Mouse (Mus musculus): ENCODE results near the gene Isoc2b. TPM values are rescaled to one million over a fixed set of nuclear protein-coding genes. Genes with fewer than 3 reads are reported as not detected.
A peak's percentile ranks its signal among the peaks of the same experiment; 100 is the strongest.
"Not testable (repeated sequence)": the region's sequence is repeated elsewhere in the genome, so short reads cannot be mapped to it uniquely, and the experiment has no call there.

Gene Isoc2b
- polyA plus RNA-seq, 1 experiment from 2014 or later, result 5.1 TPM

- no peaks in the 10 kb centered on the region for H3K36me3 ChIP-seq
- no peaks in the 10 kb centered on the region for H3K27me3 ChIP-seq
- H3K4me2 ChIP-seq (replicated peaks), result no peak overlapping the region
- no peak overlapping the region for H3K9ac ChIP-seq
- H3K4me1 ChIP-seq, result peaks cover 12% of the 10 kb centered on the region
- no peak overlapping the region for H3K27ac ChIP-seq
- H3K9me3 ChIP-seq (replicated peaks), result no peaks in the 10 kb centered on the region
- 87% methylated on average over 5 of the region's 5 CpGs for WGBS
- H3K4me3 ChIP-seq, result no peak overlapping the region
- no peak for ATAC-seq (ENCODE audit: low FRiP score)
These were observed 5.8 kb downstream of the Isoc2b start for GRCm38 (mm10) chr7:4864130-4864845.

GRCm38 (mm10) chr7:4863541-4864080 is 6.4 kb downstream of the Isoc2b start:
- Histone ChIP-seq H3K4me2 (replicated peaks) (no peak overlapping the region), H3K27me3 (no peaks in the 10 kb centered on the region), H3K27ac (no peak overlapping the region), H3K4me1 (peaks cover 12% of the 10 kb centered on the region), H3K36me3 (no peaks in the 10 kb centered on the region), H3K9ac (no peak overlapping the region), H3K9me3 (replicated peaks) (no peaks in the 10 kb centered on the region), H3K4me3 (no peak overlapping the region)
- 75% methylated on average over 7 of the region's 7 CpGs for WGBS
- ATAC-seq (ENCODE audit: low FRiP score), result no peak

GRCm38 (mm10) chr7:4863041-4863440 is 7.0 kb downstream of the Isoc2b start:
- no peaks in the 10 kb centered on the region for H3K27me3 ChIP-seq
- no peak overlapping the region for H3K9ac ChIP-seq
- no peak overlapping the region for H3K4me2 ChIP-seq (replicated peaks)
- 62% methylated on average over 1 of the region's 1 CpGs for WGBS
- H3K4me1 ChIP-seq, result peaks cover 12% of the 10 kb centered on the region
- ATAC-seq (ENCODE audit: low FRiP score), result no peak
- H3K4me3 ChIP-seq, result no peak overlapping the region
- no peaks in the 10 kb centered on the region for H3K36me3 ChIP-seq
- no peak overlapping the region for H3K27ac ChIP-seq
- no peaks in the 10 kb centered on the region for H3K9me3 ChIP-seq (replicated peaks)

GRCm38 (mm10) chr7:4860926-4861325 is 9.1 kb downstream of the Isoc2b start:
- not testable (repeated sequence) for H3K4me1 ChIP-seq; H3K9me3 ChIP-seq (replicated peaks); H3K9ac ChIP-seq; H3K27me3 ChIP-seq; H3K36me3 ChIP-seq; ATAC-seq (ENCODE audit: low FRiP score); H3K4me2 ChIP-seq (replicated peaks); H3K4me3 ChIP-seq; H3K27ac ChIP-seq
- 78% methylated on average over 3 of the region's 3 CpGs for WGBS

- Histone ChIP-seq H3K4me1 (no peaks in the 10 kb centered on the region), H3K36me3 (no peaks in the 10 kb centered on the region), H3K27me3 (peaks cover 4% of the 10 kb centered on the region), H3K9me3 (replicated peaks) (no peaks in the 10 kb centered on the region), H3K4me2 (replicated peaks) (no peak overlapping the region), H3K9ac (no peak overlapping the region), H3K4me3 (no peak overlapping the region), H3K27ac (no peak overlapping the region)
- 73% methylated on average over 12 of the region's 12 CpGs for WGBS
- ATAC-seq (ENCODE audit: low FRiP score), result no peak
These were observed 10.6 kb downstream of the Isoc2b start for GRCm38 (mm10) chr7:4859418-4859978.

GRCm38 (mm10) chr7:4857321-4857720 is 12.7 kb downstream of the Isoc2b start:
- no peak overlapping the region for H3K9ac ChIP-seq
- peaks cover 4% of the 10 kb centered on the region for H3K27me3 ChIP-seq
- WGBS, result 73% methylated on average over 7 of the region's 7 CpGs
- no peak overlapping the region for H3K4me3 ChIP-seq
- H3K4me1 ChIP-seq, result no peaks in the 10 kb centered on the region
- no peak overlapping the region for H3K4me2 ChIP-seq (replicated peaks)
- H3K27ac ChIP-seq, result no peak overlapping the region
- no peaks in the 10 kb centered on the region for H3K36me3 ChIP-seq
- H3K9me3 ChIP-seq (replicated peaks), result no peaks in the 10 kb centered on the region; the same call in 1 of the 2 replicates
- ATAC-seq (ENCODE audit: low FRiP score), result no peak

GRCm38 (mm10) chr7:4856508-4856907 is 13.6 kb downstream of the Isoc2b start:
- Histone ChIP-seq H3K4me2 (replicated peaks) (no peak overlapping the region), H3K27ac (no peak overlapping the region), H3K9me3 (replicated peaks) (no peaks in the 10 kb centered on the region; the same call in 1 of the 2 replicates), H3K9ac (no peak overlapping the region), H3K27me3 (peaks cover 6% of the 10 kb centered on the region), H3K36me3 (no peaks in the 10 kb centered on the region), H3K4me3 (no peak overlapping the region), H3K4me1 (no peaks in the 10 kb centered on the region)
- WGBS, result 88% methylated on average over 9 of the region's 9 CpGs
- no peak for ATAC-seq (ENCODE audit: low FRiP score)

- ATAC-seq (ENCODE audit: low FRiP score), result no peak
- Histone ChIP-seq H3K27ac (no peak overlapping the region), H3K9ac (no peak overlapping the region), H3K27me3 (peaks cover 6% of the 10 kb centered on the region), H3K4me1 (no peaks in the 10 kb centered on the region), H3K9me3 (replicated peaks) (no peaks in the 10 kb centered on the region; the same call in 1 of the 2 replicates), H3K4me2 (replicated peaks) (no peak overlapping the region), H3K36me3 (no peaks in the 10 kb centered on the region), H3K4me3 (no peak overlapping the region)
- WGBS, result 81% methylated on average over 3 of the region's 3 CpGs
These were observed 16.4 kb downstream of the Isoc2b start for GRCm38 (mm10) chr7:4853613-4854012.

- 0 out of 2 replicates have a peak, but pooled peaks cover 2% of the 10 kb centered on the region for H3K27me3 ChIP-seq
- 71% methylated on average over 8 of the region's 8 CpGs for WGBS
- H3K4me3 ChIP-seq, result no peak overlapping the region
- H3K4me1 ChIP-seq, result no peaks in the 10 kb centered on the region
- no peaks in the 10 kb centered on the region for H3K36me3 ChIP-seq
- no peak overlapping the region for H3K27ac ChIP-seq
- no peak for ATAC-seq (ENCODE audit: low FRiP score)
- no peak overlapping the region for H3K9ac ChIP-seq
- H3K4me2 ChIP-seq (replicated peaks), result no peak overlapping the region
- H3K9me3 ChIP-seq (replicated peaks), result no peaks in the 10 kb centered on the region; the same call in 1 of the 2 replicates
These were observed 18.8 kb downstream of the Isoc2b start for GRCm38 (mm10) chr7:4851315-4851688.

GRCm38 (mm10) chr7:4850621-4851314 is 19.3 kb downstream of the Isoc2b start:
- no peak overlapping the region for H3K9ac ChIP-seq
- 77% methylated on average over 11 of the region's 11 CpGs for WGBS

GRCm38 (mm10) chr7:4849372-4849771 is 20.7 kb downstream of the Isoc2b start:
- Histone ChIP-seq H3K27me3 (peaks cover 6% of the 10 kb centered on the region), H3K4me1 (no peaks in the 10 kb centered on the region; the same call in 1 of the 2 replicates), H3K27ac (no peak overlapping the region), H3K4me3 (no peak overlapping the region), H3K9ac (no peak overlapping the region), H3K4me2 (replicated peaks) (no peak overlapping the region), H3K9me3 (replicated peaks) (no peaks in the 10 kb centered on the region; the same call in 1 of the 2 replicates), H3K36me3 (no peaks in the 10 kb centered on the region)
- 67% methylated on average over 9 of the region's 9 CpGs for WGBS
- no peak for ATAC-seq (ENCODE audit: low FRiP score)

More at GRCm38 (mm10) chr7:4850621-4851314, 19.3 kb downstream of the Isoc2b start:
- no peak overlapping the region for H3K27ac ChIP-seq
- no peaks in the 10 kb centered on the region for H3K4me1 ChIP-seq
- H3K9me3 ChIP-seq (replicated peaks), result no peaks in the 10 kb centered on the region; the same call in 1 of the 2 replicates
- no peaks in the 10 kb centered on the region for H3K36me3 ChIP-seq
- no peak for ATAC-seq (ENCODE audit: low FRiP score)
- H3K27me3 ChIP-seq, result 0 out of 2 replicates have a peak, but pooled peaks cover 2% of the 10 kb centered on the region
- no peak overlapping the region for H3K4me2 ChIP-seq (replicated peaks)
- H3K4me3 ChIP-seq, result no peak overlapping the region

GRCm38 (mm10) chr7:4844917-4845309 is 25.1 kb downstream of the Isoc2b start:
- Histone ChIP-seq H3K4me2 (replicated peaks) (peak overlapping the region; percentile 90), H3K9me3 (replicated peaks) (no peaks in the 10 kb centered on the region), H3K4me3 (peak overlapping the region; percentile 55), H3K4me1 (peaks cover 28% of the 10 kb centered on the region), H3K27me3 (peaks cover 38% of the 10 kb centered on the region), H3K27ac (peak overlapping the region; percentile 79), H3K36me3 (no peaks in the 10 kb centered on the region), H3K9ac (peak overlapping the region; percentile 69)
- peak; percentile 76 for ATAC-seq (ENCODE audit: low FRiP score)
- WGBS, result 1% methylated on average over 13 of the region's 13 CpGs

Measured in hindbrain, embryonic 12.5 days (tissue).